Mouse (Mus musculus): ENCODE data around the gene Braf.

DNA sequence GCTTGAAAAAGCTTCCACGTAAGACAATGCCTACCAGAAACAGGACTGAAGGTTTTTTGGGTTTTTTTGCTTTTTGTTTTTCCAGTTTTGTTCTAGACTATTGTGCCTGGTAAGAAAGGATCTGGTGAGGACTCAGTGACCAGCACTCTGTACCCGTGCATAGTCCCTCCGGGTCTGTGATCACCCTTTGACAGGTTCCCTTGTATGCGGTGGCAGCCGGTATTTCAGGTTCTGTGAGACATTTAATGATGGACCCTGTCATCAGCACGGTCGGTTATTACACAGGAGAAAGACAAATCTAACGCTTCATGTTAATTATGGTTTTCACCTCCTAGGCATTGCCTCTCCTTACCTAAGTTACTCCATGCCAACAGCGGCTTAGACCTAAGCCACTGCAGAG is 49.8 kb upstream of the Braf start:
- TF ChIP-seq CTCF (IDR thresholded peaks at IDR 0.05) (no peak), POLR2A (IDR thresholded peaks at IDR 0.05; ENCODE audit: insufficient read depth, low read depth, low read length) (no peak)

All from heart, adult 2 months (tissue).